In the genomic region with DNA sequence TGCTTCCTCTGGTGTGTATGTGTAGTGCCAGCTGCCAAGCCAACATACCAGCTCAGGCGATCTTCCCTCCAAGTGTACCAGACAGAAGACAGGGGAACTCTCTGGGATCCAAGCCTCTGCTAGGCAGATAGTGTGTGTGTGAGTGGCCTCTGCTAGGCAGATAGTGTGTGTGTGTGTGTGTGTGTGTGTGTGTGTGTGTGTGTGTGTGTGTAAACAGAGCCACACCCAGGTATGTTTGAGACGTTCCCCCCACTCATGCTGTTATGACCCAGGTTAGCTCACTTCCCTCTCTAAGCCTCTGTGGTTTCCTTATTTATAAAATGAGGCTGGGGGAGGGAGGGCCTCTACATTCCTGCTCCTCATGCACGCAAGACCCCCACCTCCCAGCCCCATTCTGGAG, we compare ENCODE assay signal across 1 mouse cellular context.
TF ChIP-seq lines count a peak whose summit lies in the region.

No protein-coding gene starts in this region.

TF ChIP-seq in MEL, 35 proteins besides CTCF, POLR2A, EP300 and RAD21 (continued from another document):
- TF ChIP-seq SIN3A (IDR thresholded peaks at IDR 0.05; ENCODE audit: low read length) (peak; percentile 34; the same call in 1 of the 2 replicates), ZKSCAN1 (IDR thresholded peaks at IDR 0.05; ENCODE audit: low read depth, low read length) (no peak), NELFE (IDR thresholded peaks at IDR 0.05; ENCODE audit: low read depth, low read length) (no peak)
